8 mouse cellular contexts compared by ENCODE assay signal in genomic region chr3:152763139-152763882, GRCm38 (mm10). TPM values are rescaled to one million over a fixed set of nuclear protein-coding genes. Genes with fewer than 3 reads are reported as not detected.
DNase-seq lines count a peak whose midpoint lies in the region; ATAC-seq and TF ChIP-seq lines count a peak whose summit lies in the region.

No protein-coding gene starts in this region.

- no peaks in the 10 kb centered on the region for H3K9me3 ChIP-seq in lung, embryonic 16.5 days (ENCODE audit: control insufficient read depth, low read length)

- H3K4me1 ChIP-seq in kidney, adult 2 months (ENCODE audit: control insufficient read depth, insufficient read depth, low read length) = peaks cover 5% of the 10 kb centered on the region; the same call in 1 of the 2 replicates
- peaks cover 14% of the 10 kb centered on the region for H3K4me1 ChIP-seq in lung, embryonic 16.5 days (replicated peaks; ENCODE audit: control insufficient read depth, insufficient read depth, low read length)

- H3K27me3 ChIP-seq in kidney, adult 2 months (replicated peaks; ENCODE audit: control insufficient read depth, insufficient read depth, low read length) = no peaks in the 10 kb centered on the region
- no peaks in the 10 kb centered on the region for H3K27me3 ChIP-seq in lung, embryonic 16.5 days (ENCODE audit: control insufficient read depth, insufficient read depth, low read depth, low read length)

- no peak for TF ChIP-seq POLR2A in brain, embryonic 14.5 days (IDR thresholded peaks at IDR 0.05; ENCODE audit: borderline replicate concordance, extremely low read depth, insufficient read depth, insufficient read length, poor library complexity, severe bottlenecking)
- TF ChIP-seq POLR2A in kidney, adult 2 months (IDR thresholded peaks at IDR 0.05; ENCODE audit: low read depth, low read length) = no peak

- peak; percentile 29; the same call in 1 of the 2 replicates for ATAC-seq in frontal cortex, adult (ENCODE audit: low TSS enrichment)
- peak; percentile 60 for ATAC-seq in lung, embryonic 16.5 days (ENCODE audit: low read depth)
- ATAC-seq in neutrophil, adult 5-6 weeks (ENCODE audit: extremely low read depth, insufficient number of reproducible peaks, low FRiP score, poor library complexity, severe bottlenecking) = peak; percentile 51; the same call in 1 of the 2 replicates

- H3K27ac ChIP-seq in kidney, adult 2 months (ENCODE audit: insufficient read depth, low read depth, low read length) = no peak overlapping the region
- H3K27ac ChIP-seq in lung, embryonic 16.5 days (ENCODE audit: low read length) = peak overlapping the region; percentile 46; the same call in 1 of the 2 replicates

- no peak for DNase-seq in frontal cortex, postnatal 25 days (ENCODE audit: low spot score in 2 of 2)
- peak; percentile 34 for DNase-seq in brain, embryonic 14.5 days (ENCODE audit: low read depth)
- DNase-seq in heart, adult 9 months (ENCODE audit: low spot score in 2 of 2) = peak; percentile 17 to 25
- peak; percentile 54 for DNase-seq in kidney, adult 2 months
- DNase-seq in thymus, postnatal 4 days = peak; percentile 77

- H3K36me3 ChIP-seq in kidney, adult 2 months (ENCODE audit: control insufficient read depth, insufficient read depth, low read length) = no peaks in the 10 kb centered on the region
- H3K36me3 ChIP-seq in lung, embryonic 16.5 days (ENCODE audit: control insufficient read depth, insufficient read depth, low read length) = no peaks in the 10 kb centered on the region

- peak overlapping the region; percentile 58 for H3K9ac ChIP-seq in lung, embryonic 16.5 days (ENCODE audit: low read length)

- peak overlapping the region; percentile 56 for H3K4me3 ChIP-seq in kidney, adult 2 months (ENCODE audit: insufficient read depth, low read depth, low read length)
- peak overlapping the region; percentile 38 for H3K4me3 ChIP-seq in lung, embryonic 16.5 days (ENCODE audit: low read length)

- H3K4me2 ChIP-seq in lung, embryonic 16.5 days (ENCODE audit: low read depth, low read length) = peak overlapping the region; percentile 55

- 24% methylated on average over 26 of the region's 26 CpGs for WGBS in kidney, adult 2 months
- 21% methylated on average over 26 of the region's 26 CpGs for WGBS in lung, embryonic 16.5 days

- TF ChIP-seq CTCF in brain, embryonic 14.5 days (IDR thresholded peaks at IDR 0.05; ENCODE audit: borderline replicate concordance, extremely low read depth, insufficient read depth, insufficient read length) = peak; percentile 29; the same call in 1 of the 2 replicates
- peak; percentile 40; the same call in 1 of the 2 replicates for TF ChIP-seq CTCF in kidney, adult 2 months (conservative IDR thresholded peaks at IDR 0.05; ENCODE audit: insufficient read depth, insufficient read length, low read depth, low read length)

RNA-seq across cellular contexts. Expression of gene Pigk, which starts 49.4 kb away (rescaled TPM):
- 12.9 and 17.0 TPM in 2 replicates for polyA plus RNA-seq in brain, embryonic 14.5 days (2012; rRNA removed)
- 13.4 and 14.9 TPM in 2 replicates for polyA plus RNA-seq in kidney, adult 2 months (2012; rRNA removed)
- polyA plus RNA-seq in lung, embryonic 16.5 days (2015; fragmentation: Nextera tagmentation; extraction: Ambion mirVana) = 34.1 and 50.3 TPM in 2 replicates
- total RNA-seq in neutrophil, adult 5-6 weeks (2017) = 21.7 and 23.5 TPM in 2 replicates

Comparison
In these comparisons a context has a peak if more than half of its experiments do, and no peak if none do; other contexts are left out.
1. DNase-seq: peak in brain, embryonic 14.5 days (single experiment), heart, adult 9 months (2 of 2), kidney, adult 2 months (single experiment) and thymus, postnatal 4 days (single experiment); none in frontal cortex, postnatal 25 days (0 of 2).
2. Peak in every context shown above with its lines, with median percentiles within 50 percentile points of each other: ATAC-seq.